Mouse (Mus musculus): ENCODE results near the gene Ankrd9.

DNA sequence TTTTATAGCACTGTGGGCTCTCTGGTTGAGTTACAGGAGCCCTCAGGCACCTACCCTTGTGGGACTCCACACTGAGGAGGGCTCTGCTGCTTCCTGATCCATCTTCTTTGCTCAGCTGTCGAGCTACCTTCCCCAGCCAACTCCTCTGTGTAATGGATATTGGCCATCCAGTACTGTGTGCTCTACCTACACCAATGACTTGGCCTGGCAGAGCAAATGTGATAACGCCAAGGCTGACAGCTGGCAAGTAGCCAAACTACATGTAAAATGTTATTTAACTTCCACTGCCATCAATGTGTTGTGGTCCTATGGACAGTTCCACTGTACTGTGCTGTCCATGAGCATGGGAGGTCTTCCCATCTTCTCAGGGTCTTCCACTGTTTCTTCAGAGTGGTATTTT lies 16.9 kb downstream of the Ankrd9 start:
- TF ChIP-seq USF1 (IDR thresholded peaks at IDR 0.05; ENCODE audit: low read depth) = no peak
- no peak for TF ChIP-seq POLR2A (IDR thresholded peaks at IDR 0.05; ENCODE audit: insufficient read length, low read depth)
- TF ChIP-seq TCF3 (IDR thresholded peaks at IDR 0.05; ENCODE audit: insufficient read length, low read depth) = no peak
- no peak for TF ChIP-seq E2F4 (IDR thresholded peaks at IDR 0.05; ENCODE audit: insufficient read depth)
- no peak for TF ChIP-seq MAX (IDR thresholded peaks at IDR 0.05; ENCODE audit: low read depth)
- no peak for TF ChIP-seq TCF12 (IDR thresholded peaks at IDR 0.05; ENCODE audit: insufficient read depth, poor library complexity, severe bottlenecking)
